Mouse (Mus musculus) lung, adult 2 months (tissue): Measurements from ENCODE around the gene Tmem198.

ENCODE experiments used
- CTCF ChIP-seq: fragments of 200-500 bp; IDR thresholded peaks from 2 replicates; pipeline ENCODE4 v1.5.1; 2011; ENCODE audit warnings: mild to moderate bottlenecking, low read length, control low read depth; ENCODE audit not compliant: insufficient read depth
- POLR2A ChIP-seq: fragments of 200-500 bp; IDR thresholded peaks from 2 replicates; pipeline ENCODE4 v1.6.1; 2011; ENCODE audit warnings: low read depth, mild to moderate bottlenecking, control low read depth, low read length, borderline replicate concordance; ENCODE audit errors: extremely low read depth

DNA sequence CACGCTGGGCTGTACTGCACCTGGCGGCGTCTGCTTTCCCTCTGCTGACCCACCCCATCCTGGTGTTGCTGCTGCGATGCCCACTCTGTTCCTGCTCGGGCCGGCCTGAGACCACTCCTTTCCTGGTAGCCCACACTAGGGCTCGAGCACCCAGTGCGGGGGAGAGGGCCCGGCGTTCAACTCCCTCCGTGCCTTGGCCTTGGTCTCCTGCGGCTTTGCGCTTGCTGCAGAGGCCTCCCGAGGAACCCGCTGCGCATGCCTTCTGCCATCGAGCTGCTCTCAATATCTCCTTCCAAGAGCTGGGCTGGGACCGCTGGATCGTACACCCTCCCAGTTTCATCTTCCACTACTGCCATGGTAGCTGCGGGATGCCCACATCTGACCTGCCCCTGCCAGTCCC, 30.3 kb downstream of the Tmem198 start:
- TF ChIP-seq CTCF: no peak
- no peak for TF ChIP-seq POLR2A
